Mouse (Mus musculus) bone marrow macrophage, adult 2 months (primary cell): ENCODE results near the gene Elp5.

ENCODE experiments used
- CTCF ChIP-seq: IDR thresholded peaks from 2 replicates; pipeline ENCODE4 v1.5.1; 2012; ENCODE audit warnings: low read depth, mild to moderate bottlenecking, low read length, moderate library complexity
- POLR2A ChIP-seq: IDR thresholded peaks from 2 replicates; pipeline ENCODE4 v1.6.1; 2012; ENCODE audit warnings: mild to moderate bottlenecking, low read depth, low read length, borderline replicate concordance

DNA sequence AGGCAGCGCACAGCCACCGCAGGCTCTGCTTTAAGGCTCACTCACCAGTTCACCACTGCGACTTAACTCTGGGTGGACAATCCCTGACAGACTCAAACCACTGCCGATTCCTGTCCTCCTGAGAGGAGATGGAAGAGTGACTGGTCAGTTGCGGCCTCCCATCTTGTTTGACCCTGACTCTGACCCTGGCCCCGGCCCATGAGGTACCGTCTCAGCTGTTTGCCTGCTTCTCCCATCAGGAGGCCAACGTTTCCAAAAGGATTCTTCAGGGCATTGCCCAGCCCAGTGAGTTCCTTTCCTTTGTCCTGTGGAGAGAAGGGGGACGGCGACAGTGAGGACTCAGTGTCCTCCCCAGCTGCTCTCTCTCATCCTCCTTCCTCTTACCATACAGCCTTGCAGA lies 28.6 kb upstream of the Elp5 start:
- TF ChIP-seq CTCF = no peak
- TF ChIP-seq POLR2A = no peak
